Mouse (Mus musculus): Measurements from ENCODE around the gene Slc16a12. TPM values are rescaled to one million over a fixed set of nuclear protein-coding genes. Genes with fewer than 3 reads are reported as not detected.

Slc16a12 gene
- polyA plus RNA-seq (2017; shearing (Covaris generic)): not detected

GRCm38 (mm10) chr19:34746688-34747504, at the start of gene Slc16a12:
Gene Slc16a12 (minus strand): TSS chr19:34747289.

GRCm38 (mm10) chr19:34640623-34641022, 106.5 kb downstream of the Slc16a12 start, which contains the start of the genes Ifit1bl2 and Ifit1:
Gene Ifit1bl2 (minus strand): TSS chr19:34640743.
Gene Ifit1 (plus strand): TSS chr19:34640871.

Other genes starting within 250 kb of the Slc16a12 start
- gene Lipa, start 219.8 kb downstream of the Slc16a12 start, polyA plus RNA-seq (2017; shearing (Covaris generic)): 10 to 100 TPM; 67.1 to 72.4 TPM
- gene Ifit2, start 196.6 kb downstream of the Slc16a12 start, polyA plus RNA-seq (2017; shearing (Covaris generic)): 10 to 100 TPM; 29.4 to 30.1 TPM
- 10 to 100 TPM; 45.3 to 54.8 TPM for gene Ifit3, start 163.8 kb downstream of the Slc16a12 start, polyA plus RNA-seq (2017; shearing (Covaris generic))
- gene Ifit1bl1, start 145.3 kb downstream of the Slc16a12 start, polyA plus RNA-seq (2017; shearing (Covaris generic)): 100 to 1,000 TPM in 1 of 2 experiments, 10 to 100 TPM in 1; 70.8 to 124 TPM
- gene Ifit3b, start 139.3 kb downstream of the Slc16a12 start, polyA plus RNA-seq (2017; shearing (Covaris generic)): 10 to 100 TPM in 1 of 2 experiments, 1 to 10 TPM in 1; 6.2 to 13.9 TPM
- 1 to 10 TPM; 1.0 to 1.9 TPM for gene Ifit1bl2, start 106.5 kb downstream of the Slc16a12 start, polyA plus RNA-seq (2017; shearing (Covaris generic))
- 10 to 100 TPM; 47.1 to 56.2 TPM for gene Ifit1, start 106.4 kb downstream of the Slc16a12 start, polyA plus RNA-seq (2017; shearing (Covaris generic))
- gene Pank1, start 132.2 kb upstream of the Slc16a12 start, polyA plus RNA-seq (2017; shearing (Covaris generic)): 1 to 10 TPM in 1 of 2 experiments, under 1 TPM in 1; 0.97 to 1.6 TPM
- 10 to 100 TPM; 15.5 to 21.1 TPM for gene Kif20b, start 175.1 kb upstream of the Slc16a12 start, polyA plus RNA-seq (2017; shearing (Covaris generic))

Data from activated CD4-positive, CD25-positive, alpha-beta regulatory T cell (primary cell).